Mouse (Mus musculus): ENCODE results near the gene Has1. TPM values are rescaled to one million over a fixed set of nuclear protein-coding genes. Genes with fewer than 3 reads are reported as not detected.

Has1 gene
- total RNA-seq (2023) = under 1 TPM in 1 of 2 experiments, not detected in 1; 0.24 TPM

GRCm38 (mm10) chr17:17855064-17855838 is at the start of gene Has1:
Gene Has1, minus strand, starts transcription at chr17:17855205.

GRCm38 (mm10) chr17:17887774-17888248 is 32.8 kb upstream of the Has1 start, which contains the start of the genes Fpr2 and Fpr3:
Gene Fpr2, plus strand, starts transcription at chr17:17887824.
Gene Fpr3, plus strand, starts transcription at chr17:17887852.

GRCm38 (mm10) chr17:17883840-17884239 is 28.8 kb upstream of the Has1 start, which contains the start of gene Fpr1:
Gene Fpr1, minus strand, starts transcription at chr17:17883940.

DNA sequence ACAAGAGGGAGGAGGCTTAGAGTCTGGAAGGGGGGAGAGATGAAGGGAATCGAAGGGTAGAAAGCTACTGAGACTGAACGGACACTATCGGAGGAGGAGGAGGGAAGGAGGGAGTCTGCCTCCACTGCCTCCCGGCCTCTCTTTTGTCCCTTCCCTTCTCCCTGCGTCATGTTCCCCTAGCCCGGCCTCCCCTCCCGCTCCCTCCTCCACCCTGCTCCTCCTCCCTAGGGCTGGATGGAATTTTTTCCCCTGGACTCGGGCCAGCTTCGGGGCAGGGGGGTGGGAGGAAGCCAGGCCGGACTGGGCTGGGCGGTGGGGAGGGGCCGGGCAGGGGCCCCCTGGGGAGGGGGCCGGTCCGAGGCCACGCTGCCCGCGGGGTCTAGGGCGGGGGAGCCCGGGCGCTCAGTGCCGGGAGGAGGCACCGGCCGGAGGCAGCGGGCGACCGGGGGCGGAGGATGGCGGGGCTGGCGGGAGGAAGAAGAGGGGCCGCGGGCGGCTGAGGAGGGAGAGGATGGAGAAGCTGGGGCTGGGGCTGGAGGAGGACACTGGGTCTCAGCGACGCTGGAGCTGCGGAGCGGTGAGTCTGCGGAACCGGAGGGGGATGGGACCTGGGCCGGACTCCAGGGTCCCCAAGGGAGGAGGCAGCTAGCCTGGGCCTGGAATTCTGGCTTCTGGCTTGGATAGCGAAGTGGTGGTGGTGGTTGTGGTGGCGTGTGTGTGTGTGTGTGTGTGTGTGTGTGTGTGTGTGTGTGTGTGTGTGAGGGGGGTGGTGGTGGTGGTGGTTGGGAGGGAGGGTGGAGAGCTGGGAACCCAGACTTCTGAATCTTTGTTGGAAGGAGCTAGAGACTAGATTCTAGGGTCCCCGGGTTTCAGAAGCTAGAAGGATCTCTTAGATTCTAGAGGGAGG is 28.0 kb downstream of the Has1 start, which contains the start of gene Spaca6:
Gene Spaca6 (plus strand): TSS at position 408 of the 907 bp plus-strand sequence.

Other genes starting within 250 kb of the Has1 start
- gene Lnpep, start 230.2 kb downstream of the Has1 start, total RNA-seq (2023) = 100 to 1,000 TPM; 121 to 126 TPM
- gene Vmn2r90, start 151.5 kb downstream of the Has1 start, total RNA-seq (2023) = not detected
- 1 to 10 TPM; 4.1 to 4.5 TPM for gene Spaca6, start 28.0 kb downstream of the Has1 start, total RNA-seq (2023)
- gene Fpr1, start 28.7 kb upstream of the Has1 start, total RNA-seq (2023) = 100 to 1,000 TPM; 216 to 244 TPM
- gene Fpr2, start 32.6 kb upstream of the Has1 start, total RNA-seq (2023) = 100 to 1,000 TPM; 343 to 403 TPM
- under 1 TPM in 1 of 2 experiments, not detected in 1; 0.37 TPM for gene Fpr3, start 32.6 kb upstream of the Has1 start, total RNA-seq (2023)
- gene Fpr-rs4, start 166.5 kb upstream of the Has1 start, total RNA-seq (2023) = not detected
- gene Vmn2r124, start 194.2 kb upstream of the Has1 start, total RNA-seq (2023) = not detected
- gene Vmn2r91, start 229.8 kb upstream of the Has1 start, total RNA-seq (2023) = not detected

All from neutrophil, adult 83 days (primary cell).